Mouse (Mus musculus) forebrain, embryonic 11.5 days (tissue): ENCODE results near the gene Knop1. TPM values are rescaled to one million over a fixed set of nuclear protein-coding genes. Genes with fewer than 3 reads are reported as not detected.

Experiments used
- ATAC-seq: fragments of 200-750 bp; cut with Nextera tagmentation; replicated peaks from 2 replicates; pipeline ENCODE4 v1.8.0; 2017; ENCODE audit warnings: moderate TSS enrichment; ENCODE audit not compliant: low FRiP score
- DNase-seq: peaks from one replicate; pipeline ENCODE4 v3.0.0-alpha.2; 2017; ENCODE audit warnings: low spot score
- H3K27ac ChIP-seq: fragments of 300-500 bp; sonication (generic); 2 replicates; pipeline ENCODE4 v1.5.1; 2014; ENCODE audit warnings: low read depth, low read length
- H3K27me3 ChIP-seq: fragments of 300-500 bp; sonication (generic); 2 replicates; pipeline ENCODE4 v1.6.1; 2014; ENCODE audit warnings: mild to moderate bottlenecking, low read length, mixed read lengths; ENCODE audit not compliant: control insufficient read depth, insufficient read depth
- H3K36me3 ChIP-seq: fragments of 300-500 bp; sonication (generic); 2 replicates; pipeline ENCODE4 v1.6.1; 2014; ENCODE audit warnings: mild to moderate bottlenecking, low read length, moderate library complexity, mixed read lengths; ENCODE audit not compliant: control insufficient read depth, insufficient read depth
- H3K4me1 ChIP-seq: fragments of 300-500 bp; sonication (generic); replicated peaks from 2 replicates; pipeline ENCODE4 v1.6.1; 2014; ENCODE audit warnings: low read length, mixed read lengths; ENCODE audit not compliant: control insufficient read depth, insufficient read depth
- H3K4me2 ChIP-seq: fragments of 300-500 bp; sonication (generic); 2 replicates; pipeline ENCODE4 v1.6.1; 2014; ENCODE audit warnings: low read depth, mild to moderate bottlenecking, low read length, moderate library complexity, mixed read lengths; ENCODE audit not compliant: severe bottlenecking
- H3K4me3 ChIP-seq: fragments of 300-500 bp; sonication (generic); 2 replicates; pipeline ENCODE4 v1.5.1; 2014; ENCODE audit warnings: low read depth, low read length
- H3K9ac ChIP-seq: fragments of 300-500 bp; sonication (generic); 2 replicates; pipeline ENCODE4 v1.6.1; 2014; ENCODE audit warnings: low read length
- H3K9me3 ChIP-seq: fragments of 300-500 bp; sonication (generic); 2 replicates; pipeline ENCODE4 v1.6.1; 2016; ENCODE audit warnings: low read length, mixed read lengths; ENCODE audit not compliant: control insufficient read depth
- WGBS: fragments of 180-500 bp; shearing (Covaris S2); extraction: QIAGEN DNeasy Blood & Tissue Kit; methylation state at CpG from one replicate; pipeline ENCODE4 v1.1.7; 2014; 5-methylcytosine and 5-hydroxymethylcytosine counted together
- polyA plus RNA-seq: library from polyadenylated mRNA; unstranded; fragments of >200 nt; fragmentation: Nextera tagmentation; extraction: Ambion mirVana; gene quantifications from 2 replicates; pipeline ENCODE4 v1.2.1, GENCODE M21; 2014

The Knop1 gene
- polyA plus RNA-seq, 1 experiment from 2014 or later: 127 TPM

- Histone ChIP-seq H3K27ac (peak overlapping the region; percentile 53), H3K36me3 (no peaks in the 10 kb centered on the region), H3K27me3 (no peaks in the 10 kb centered on the region), H3K4me2 (no peak overlapping the region), H3K4me3 (no peak overlapping the region), H3K9ac (no peak overlapping the region), H3K4me1 (peaks cover 7% of the 10 kb centered on the region; the same call in 1 of the 2 replicates), H3K9me3 (no peaks in the 10 kb centered on the region)
- 25% methylated on average over 6 of the region's 6 CpGs for WGBS
- no peak for DNase-seq
- no peak for ATAC-seq
Measured at GRCm38 (mm10) chr7:118887303-118888055, 31.4 kb upstream of the Knop1 start.

GRCm38 (mm10) chr7:118884969-118885368 is 28.9 kb upstream of the Knop1 start:
- H3K4me3 ChIP-seq: no peak overlapping the region
- 83% methylated on average over 4 of the region's 4 CpGs for WGBS
- no peak overlapping the region for H3K9ac ChIP-seq
- H3K4me2 ChIP-seq: no peak overlapping the region
- no peak overlapping the region for H3K27ac ChIP-seq
- DNase-seq (no peak), ATAC-seq (no peak)
- no peaks in the 10 kb centered on the region for H3K27me3 ChIP-seq
- peaks cover 7% of the 10 kb centered on the region; the same call in 1 of the 2 replicates for H3K4me1 ChIP-seq
- H3K9me3 ChIP-seq: no peaks in the 10 kb centered on the region
- no peaks in the 10 kb centered on the region for H3K36me3 ChIP-seq

GRCm38 (mm10) chr7:118883957-118884356 is 27.9 kb upstream of the Knop1 start:
- DNase-seq: no peak
- H3K4me2 ChIP-seq: no peak overlapping the region
- ATAC-seq: no peak
- peaks cover 7% of the 10 kb centered on the region; the same call in 1 of the 2 replicates for H3K4me1 ChIP-seq
- no peaks in the 10 kb centered on the region for H3K36me3 ChIP-seq
- WGBS: 79% methylated on average over 4 of the region's 4 CpGs
- no peaks in the 10 kb centered on the region for H3K27me3 ChIP-seq
- no peaks in the 10 kb centered on the region for H3K9me3 ChIP-seq
- H3K4me3 ChIP-seq: no peak overlapping the region
- H3K9ac ChIP-seq: no peak overlapping the region
- H3K27ac ChIP-seq: no peak overlapping the region

GRCm38 (mm10) chr7:118879466-118880029 is 23.5 kb upstream of the Knop1 start:
- 94% methylated on average over 3 of the region's 3 CpGs for WGBS
- no peak overlapping the region for H3K27ac ChIP-seq
- ATAC-seq: no peak
- no peaks in the 10 kb centered on the region for H3K27me3 ChIP-seq
- DNase-seq: no peak
- no peaks in the 10 kb centered on the region for H3K4me1 ChIP-seq
- no peaks in the 10 kb centered on the region for H3K36me3 ChIP-seq
- no peak overlapping the region for H3K9ac ChIP-seq
- no peaks in the 10 kb centered on the region for H3K9me3 ChIP-seq
- H3K4me2 ChIP-seq: no peak overlapping the region
- H3K4me3 ChIP-seq: no peak overlapping the region

- Histone ChIP-seq H3K4me1 (no peaks in the 10 kb centered on the region), H3K9ac (no peak overlapping the region), H3K27me3 (no peaks in the 10 kb centered on the region), H3K4me2 (no peak overlapping the region), H3K4me3 (no peak overlapping the region), H3K27ac (no peak overlapping the region), H3K36me3 (no peaks in the 10 kb centered on the region), H3K9me3 (no peaks in the 10 kb centered on the region)
- DNase-seq (no peak), ATAC-seq (no peak)
- 85% methylated on average over 2 of the region's 2 CpGs for WGBS
Measured at GRCm38 (mm10) chr7:118865362-118865761, 9.3 kb upstream of the Knop1 start.

GRCm38 (mm10) chr7:118858640-118859039 is 2.6 kb upstream of the Knop1 start:
- no peaks in the 10 kb centered on the region for H3K36me3 ChIP-seq
- 0 out of 2 replicates have a peak, but pooled peaks cover 6% of the 10 kb centered on the region for H3K4me1 ChIP-seq
- DNase-seq (no peak), ATAC-seq (no peak)
- no peak overlapping the region for H3K4me3 ChIP-seq
- H3K9me3 ChIP-seq: no peaks in the 10 kb centered on the region
- 97% methylated on average over 1 of the region's 1 CpGs for WGBS
- H3K27ac ChIP-seq: no peak overlapping the region
- no peak overlapping the region for H3K9ac ChIP-seq
- H3K4me2 ChIP-seq: no peak overlapping the region
- no peaks in the 10 kb centered on the region for H3K27me3 ChIP-seq

GRCm38 (mm10) chr7:118855171-118855876 is 730 bp downstream of the Knop1 start, which contains the start of gene Iqck:
TSS of gene Iqck (plus strand) at chr7:118855752.
- Histone ChIP-seq H3K27me3 (no peaks in the 10 kb centered on the region), H3K36me3 (peaks cover 9% of the 10 kb centered on the region), H3K9me3 (no peaks in the 10 kb centered on the region), H3K4me3 (peak within 1 kb of the TSS; percentile 82), H3K9ac (peak within 1 kb of the TSS; percentile 75), H3K27ac (peak within 1 kb of the TSS; percentile 46; the same call in 1 of the 2 replicates), H3K4me2 (peak within 1 kb of the TSS; percentile 89), H3K4me1 (0 out of 2 replicates have a peak, but pooled peaks cover 6% of the 10 kb centered on the region)
- DNase-seq (peak; percentile 95), ATAC-seq (peak; percentile 94)
- under 1% methylated on average over 57 of the region's 57 CpGs for WGBS

GRCm38 (mm10) chr7:118854606-118855005 is 1.4 kb downstream of the Knop1 start:
- peaks cover 9% of the 10 kb centered on the region for H3K36me3 ChIP-seq
- no peak for ATAC-seq
- H3K27me3 ChIP-seq: no peaks in the 10 kb centered on the region
- peak overlapping the region; percentile 89 for H3K4me2 ChIP-seq
- H3K4me3 ChIP-seq: peak overlapping the region; percentile 82
- peak overlapping the region; percentile 75 for H3K9ac ChIP-seq
- WGBS: 16% methylated on average over 3 of the region's 3 CpGs
- H3K27ac ChIP-seq: no peak overlapping the region
- 0 out of 2 replicates have a peak, but pooled peaks cover 6% of the 10 kb centered on the region for H3K4me1 ChIP-seq
- H3K9me3 ChIP-seq: no peaks in the 10 kb centered on the region
- DNase-seq: no peak
